Mouse (Mus musculus): ENCODE data around the gene Vash1.

Vash1 gene

DNA sequence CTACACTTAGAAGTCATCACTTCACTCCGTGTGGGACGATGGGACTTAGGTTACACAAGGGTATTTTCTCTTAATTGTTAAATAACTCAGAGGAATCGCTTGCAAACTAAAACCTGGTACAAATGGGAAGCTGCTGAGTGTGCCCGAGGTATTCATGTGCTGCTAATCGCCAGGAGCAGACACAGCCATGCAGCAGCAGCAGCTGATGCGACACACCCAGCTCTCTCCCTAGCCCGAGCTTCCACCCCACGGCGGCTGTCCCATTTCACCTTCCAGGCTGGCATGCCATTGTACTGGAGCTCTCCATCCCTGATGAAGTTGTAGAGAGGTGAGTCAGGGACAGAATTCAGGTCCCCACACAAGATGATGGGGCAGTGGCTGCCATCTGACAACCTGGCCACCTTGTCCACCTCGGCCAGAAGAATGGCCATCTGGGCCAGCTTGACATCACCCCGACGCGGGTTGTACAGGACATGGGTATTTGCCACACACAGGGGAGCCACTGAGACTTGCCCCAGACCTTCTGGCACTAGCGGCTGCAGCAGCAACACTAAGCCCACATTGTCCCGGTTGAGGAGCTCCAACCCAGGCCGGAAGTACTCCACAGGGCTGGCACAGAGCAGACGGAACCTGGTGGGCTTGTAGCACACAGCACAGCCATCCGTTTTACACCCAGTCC is 41.6 kb downstream of the Vash1 start:
- no peak for DNase-seq (ENCODE audit: low read depth, low spot score)

DNA sequence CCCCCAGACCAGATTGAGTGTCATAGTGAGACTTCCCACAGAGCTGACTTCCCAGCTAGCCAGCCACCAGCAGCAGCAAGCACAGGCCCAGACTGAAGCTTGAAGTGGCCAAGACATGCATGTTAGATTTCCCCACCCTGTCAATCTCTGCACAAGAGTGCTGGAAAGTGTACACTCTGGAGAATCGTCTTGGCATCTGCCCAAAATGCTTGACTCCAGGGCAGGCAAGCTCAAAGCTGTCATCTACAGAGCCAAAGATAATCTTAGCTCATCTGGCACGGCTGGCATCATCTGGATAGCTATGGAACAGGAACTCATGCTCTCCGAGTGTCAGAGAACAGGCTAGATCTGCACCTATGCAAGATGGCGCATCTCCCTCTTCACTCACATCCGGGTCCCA is 43.0 kb downstream of the Vash1 start:
- DNase-seq (ENCODE audit: low read depth, low spot score), result no peak

DNA sequence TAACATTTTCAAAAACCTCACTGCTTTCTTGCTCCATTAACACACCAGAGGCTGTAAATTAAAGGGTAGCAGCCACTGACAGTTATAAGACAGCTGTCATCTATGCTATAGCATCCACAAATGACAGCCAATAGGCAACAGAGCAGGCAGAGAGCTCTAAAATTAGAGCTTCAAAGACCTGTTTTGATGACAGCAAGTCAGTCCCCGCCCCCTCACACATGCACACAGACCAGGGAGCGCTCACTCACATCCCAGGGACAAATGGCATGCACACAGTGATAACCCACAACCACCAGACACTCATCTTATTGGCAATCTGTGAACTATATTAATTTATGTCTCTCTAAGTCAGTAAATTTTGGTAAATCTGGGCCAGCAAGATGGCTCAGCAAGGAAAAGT is 45.8 kb downstream of the Vash1 start:
- no peak for DNase-seq (ENCODE audit: low read depth, low spot score)

DNA sequence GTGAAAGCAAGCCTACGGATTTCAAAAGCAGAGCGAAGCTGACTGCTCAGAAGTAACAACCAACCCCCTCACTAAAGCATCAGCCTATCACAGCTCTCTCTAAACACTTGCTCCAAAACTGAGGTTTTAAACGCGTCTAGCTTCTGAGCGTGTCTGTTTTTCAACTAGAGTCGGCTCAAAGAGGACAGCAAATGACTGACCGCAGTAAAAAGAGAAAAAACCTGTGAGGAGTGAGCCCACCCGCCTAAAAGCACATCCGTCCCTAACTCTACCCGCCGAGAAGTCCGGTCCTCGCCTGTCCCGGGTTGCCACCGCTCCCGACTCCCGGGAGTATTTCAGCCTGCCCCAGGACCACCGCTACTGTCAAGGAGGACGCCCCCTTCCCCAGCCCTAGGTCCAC is 47.2 kb downstream of the Vash1 start:
- peak; percentile 25 for DNase-seq (ENCODE audit: low read depth, low spot score)

DNA sequence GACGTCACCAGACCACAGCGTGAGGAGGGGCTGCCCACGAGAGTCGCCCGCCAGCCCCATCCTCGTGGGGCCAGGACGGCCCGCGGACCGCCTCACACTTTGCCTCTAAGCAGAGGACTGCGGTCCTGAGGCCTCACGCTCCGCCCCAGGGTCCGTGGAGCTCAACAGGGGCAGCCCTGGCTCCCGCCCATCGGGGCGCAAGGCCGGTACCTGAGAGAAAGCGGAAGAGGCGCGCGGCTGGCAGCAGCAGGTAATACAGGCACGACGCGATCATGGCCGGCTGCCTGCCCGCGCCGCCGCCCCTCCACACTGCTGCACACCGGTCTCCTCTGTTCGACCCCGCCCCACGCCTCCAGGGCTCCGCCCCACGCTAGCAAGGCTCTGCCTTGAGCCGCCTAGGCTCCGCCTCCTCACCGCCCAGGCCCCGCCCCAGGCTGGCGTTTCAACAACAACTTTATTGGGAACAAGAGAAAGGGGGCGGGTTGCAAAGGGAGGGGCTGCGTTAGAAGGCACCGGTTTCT is 47.7 kb downstream of the Vash1 start, which contains the start of gene Angel1:
Angel1 (minus strand) TSS at position 341 of the 521 bp plus-strand sequence.
- peak; percentile 99 for DNase-seq (ENCODE audit: low read depth, low spot score)

DNA sequence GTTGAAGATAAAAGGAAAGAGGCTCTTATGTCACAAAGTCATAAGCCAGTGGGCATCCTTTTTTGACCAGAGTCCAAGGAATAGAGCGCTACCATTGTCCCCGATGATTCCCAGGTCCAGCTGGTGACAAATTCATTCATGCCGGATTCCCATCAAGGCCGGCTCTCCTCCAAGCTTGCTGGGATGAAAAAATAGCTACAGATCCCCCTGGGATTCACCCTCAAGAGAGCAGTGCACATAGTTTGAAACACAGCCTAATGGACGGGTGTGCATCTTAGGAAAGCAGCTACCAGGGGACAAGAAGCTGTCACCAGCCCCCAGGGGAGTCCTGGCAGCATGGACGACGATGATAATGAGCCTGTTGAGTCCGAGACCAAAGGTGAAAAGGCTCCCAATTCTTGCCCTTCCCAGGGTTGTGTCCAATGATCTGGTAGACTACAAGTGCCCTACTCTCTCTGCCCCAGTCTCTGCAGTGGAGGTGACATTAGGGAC is 55.9 kb downstream of the Vash1 start, which contains the start of gene Lrrc74a:
Lrrc74a (plus strand) TSS at position 51 of the 492 bp plus-strand sequence.
- DNase-seq (ENCODE audit: low read depth, low spot score), result no peak

All from ZHBTc4 (cell line).